Mouse (Mus musculus): Measurements from ENCODE around the gene Fgfr4.

Fgfr4 gene

DNA sequence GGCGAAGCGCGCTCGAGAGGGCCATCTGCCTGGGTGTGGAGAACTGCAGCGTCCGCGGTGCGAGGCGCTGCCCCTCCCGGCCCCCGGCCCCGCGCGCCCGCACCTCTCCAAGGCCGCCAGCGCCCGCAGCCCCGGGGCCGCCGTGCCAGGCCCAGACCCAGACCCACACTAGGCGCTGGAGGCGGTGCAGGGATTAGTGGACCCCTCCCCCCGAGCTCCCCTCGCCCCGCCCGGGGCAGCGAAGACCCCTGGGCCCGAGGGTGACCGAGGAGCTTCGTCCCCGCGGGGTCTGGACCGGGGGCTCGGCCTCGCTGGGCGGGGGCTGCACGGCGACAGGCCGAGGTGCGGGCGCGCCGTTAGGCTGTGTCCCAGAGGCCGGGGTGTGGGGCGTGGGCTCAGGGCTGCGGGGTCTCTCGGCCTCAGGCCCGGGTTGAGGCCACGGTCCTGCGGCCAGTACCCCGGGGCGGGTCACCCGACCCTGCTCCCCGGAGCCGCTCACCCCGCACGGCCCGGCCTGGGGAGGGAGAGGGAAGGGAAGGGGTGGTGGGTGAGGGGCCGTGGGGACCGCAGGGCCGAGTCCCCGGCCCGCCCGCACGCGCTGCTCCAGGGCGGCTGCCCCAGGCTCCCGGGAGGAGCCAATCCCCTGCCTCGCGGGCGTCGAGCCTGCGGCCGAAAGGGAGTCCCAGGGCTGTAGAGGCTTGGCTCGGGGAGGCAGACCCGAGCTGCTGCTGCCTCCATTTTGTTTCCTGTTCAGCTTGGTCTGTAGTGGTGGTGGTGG is 57.9 kb downstream of the Fgfr4 start:
- DNase-seq (ENCODE audit: low read depth, low spot score) = peak; percentile 68

DNA sequence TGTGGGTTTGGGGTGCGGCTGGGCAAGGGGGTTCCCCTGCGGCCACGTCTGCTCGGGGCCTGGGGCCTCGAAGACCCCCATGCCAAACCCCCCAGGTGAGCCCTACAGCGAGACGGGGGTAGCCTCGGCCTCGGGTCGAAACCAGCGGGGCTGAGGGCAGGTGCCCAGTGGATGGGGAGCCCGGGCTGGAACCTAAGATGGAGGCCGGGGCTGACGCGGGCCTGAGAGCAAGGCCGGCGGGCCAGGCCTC is 58.5 kb downstream of the Fgfr4 start:
- DNase-seq (ENCODE audit: low read depth, low spot score) = peak; percentile 68

DNA sequence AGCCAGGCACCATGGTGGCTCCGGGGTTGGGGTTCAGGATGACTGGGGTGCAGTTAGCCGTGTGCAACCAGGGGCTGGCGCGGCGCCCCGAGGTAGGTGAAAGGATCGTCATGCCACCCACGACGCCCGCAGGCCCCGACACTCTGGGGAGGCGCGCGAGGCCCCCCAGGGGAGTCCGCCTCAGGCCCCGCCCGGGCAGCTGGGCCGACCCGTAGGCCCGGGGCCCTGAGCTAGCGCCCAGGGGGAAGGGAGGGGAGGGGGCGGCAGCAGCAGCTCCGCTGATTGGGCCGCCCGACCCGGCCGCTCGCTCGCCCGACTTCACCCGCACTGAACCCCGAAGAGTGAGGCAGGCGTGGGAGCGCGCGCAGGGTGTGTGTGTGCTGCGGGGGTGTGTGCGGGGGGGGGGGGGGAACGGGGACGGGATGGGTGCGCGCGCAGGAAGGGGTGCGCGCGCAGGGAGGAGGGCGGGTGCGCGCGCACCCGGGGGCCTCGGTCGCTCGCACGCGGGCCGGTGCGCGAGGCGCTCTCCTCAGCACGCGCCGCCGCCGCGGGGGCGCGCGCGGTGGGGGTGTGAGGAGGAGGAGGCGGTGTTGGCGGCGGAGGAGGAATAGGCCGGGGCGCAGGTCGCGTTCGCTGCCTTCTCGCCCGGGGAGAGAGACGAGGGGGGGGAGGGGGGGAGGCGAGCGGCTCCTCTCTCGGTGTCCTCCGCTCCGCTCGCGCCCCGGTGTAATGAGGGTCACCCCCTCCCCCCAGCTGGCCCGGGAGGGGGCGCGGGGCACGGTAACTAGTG is 59.0 kb downstream of the Fgfr4 start:
- peak; percentile 96 for DNase-seq (ENCODE audit: low read depth, low spot score)

DNA sequence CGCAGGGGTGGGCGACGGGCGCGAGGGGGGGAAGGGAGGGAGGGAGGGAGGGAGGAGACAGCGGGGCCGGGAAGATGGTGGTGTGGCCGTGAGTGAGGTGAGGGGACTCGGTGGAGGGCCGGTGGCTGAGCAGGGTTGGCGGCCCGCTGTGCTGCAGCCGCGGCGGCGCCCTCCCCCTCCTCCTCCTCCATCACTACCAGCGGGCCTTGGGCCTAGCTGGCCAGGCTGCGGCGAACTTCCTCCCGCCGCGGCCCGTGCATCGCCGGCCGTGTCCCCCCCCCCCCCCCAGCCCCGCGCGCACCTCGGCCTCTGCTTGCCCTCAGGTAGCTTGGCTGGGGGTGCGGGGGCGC is 59.5 kb downstream of the Fgfr4 start:
- DNase-seq (ENCODE audit: low read depth, low spot score) = no peak

DNA sequence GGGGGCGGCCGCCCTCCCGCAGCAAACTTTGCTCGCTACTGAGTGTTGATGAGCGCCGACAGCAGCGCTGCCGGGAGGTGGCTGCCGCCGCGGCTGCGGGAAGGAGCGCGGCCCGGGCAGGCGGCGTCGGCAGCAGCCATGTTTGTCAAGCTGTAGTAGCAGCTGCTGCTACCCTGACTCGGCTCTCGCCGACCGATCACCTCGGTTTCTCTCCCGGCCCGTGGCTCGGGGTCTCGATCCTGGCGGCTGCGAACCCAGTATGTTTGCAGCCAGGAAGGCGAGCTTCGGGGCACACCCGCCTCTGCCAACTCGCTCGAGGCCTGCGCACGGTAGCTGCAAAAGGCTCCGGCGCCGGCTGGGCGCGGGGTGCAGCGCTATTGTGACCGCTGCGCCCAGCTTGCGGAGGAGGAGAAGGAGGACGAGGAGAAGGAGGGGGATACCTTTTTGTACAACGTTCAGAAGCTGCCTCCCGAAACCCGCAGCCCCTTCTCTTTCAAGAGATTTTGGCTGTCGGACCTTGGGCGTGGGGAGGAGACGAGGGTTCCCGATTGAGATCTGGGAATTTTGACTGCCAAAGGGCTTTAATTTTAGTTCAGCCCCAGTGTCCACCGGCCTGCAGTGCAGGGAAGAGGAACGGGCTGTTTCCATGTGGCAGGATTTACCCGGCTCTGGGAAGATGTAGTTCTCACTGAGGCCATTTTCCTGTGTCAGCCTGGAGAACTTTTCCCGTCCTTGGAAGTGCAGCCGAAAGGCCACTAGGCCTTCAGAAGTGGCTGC is 60.1 kb downstream of the Fgfr4 start:
- DNase-seq (ENCODE audit: low read depth, low spot score) = peak; percentile 33

DNA sequence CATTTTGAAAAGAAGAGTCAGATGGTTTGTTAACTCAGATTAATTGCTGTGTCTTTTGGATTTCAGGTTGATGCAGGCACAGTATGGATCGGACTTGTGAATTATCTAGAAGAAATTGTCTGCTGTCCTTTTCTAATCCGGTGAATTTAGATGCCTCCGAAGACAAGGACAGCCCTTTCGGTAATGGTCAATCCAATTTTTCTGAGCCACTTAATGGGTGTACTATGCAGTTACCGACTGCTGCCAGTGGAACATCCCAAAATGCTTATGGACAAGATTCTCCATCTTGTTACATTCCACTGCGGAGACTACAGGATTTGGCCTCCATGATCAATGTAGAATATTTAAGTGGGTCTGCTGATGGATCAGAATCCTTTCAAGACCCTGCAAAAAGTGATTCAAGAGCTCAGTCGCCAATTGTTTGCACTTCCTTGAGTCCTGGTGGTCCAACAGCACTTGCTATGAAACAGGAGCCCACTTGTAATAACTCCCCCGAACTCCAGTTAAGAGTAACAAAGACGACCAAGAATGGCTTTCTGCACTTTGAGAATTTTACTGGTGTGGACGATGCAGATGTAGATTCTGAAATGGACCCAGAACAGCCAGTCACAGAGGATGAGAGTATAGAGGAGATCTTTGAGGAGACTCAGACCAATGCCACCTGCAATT is 60.8 kb downstream of the Fgfr4 start:
- DNase-seq (ENCODE audit: low read depth, low spot score) = no peak
